Mouse (Mus musculus): ENCODE data around the gene Rbpj.

Gene Rbpj

DNA sequence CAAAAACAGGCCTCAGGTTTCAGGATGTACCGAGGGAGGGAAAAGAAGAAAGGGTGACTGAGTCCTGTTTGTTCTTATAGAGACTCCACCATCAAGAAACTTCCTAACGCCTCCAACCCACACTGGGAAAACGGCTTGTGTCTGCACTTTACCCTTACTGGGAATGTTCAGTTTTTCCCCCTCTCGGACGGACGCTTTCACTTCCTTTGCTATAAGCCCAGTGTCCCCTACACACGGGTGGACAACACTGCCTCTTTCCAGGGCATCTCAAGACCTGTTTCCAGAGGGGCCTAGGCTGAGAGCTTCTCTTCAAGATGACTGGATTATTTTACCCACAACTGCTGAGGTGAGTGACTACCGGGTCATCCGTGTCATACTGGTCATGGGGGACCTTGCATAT is at the start of gene Rbpj:
Gene Rbpj (plus strand): TSS at position 270 of the 400 bp plus-strand sequence.
- DNase-seq (ENCODE audit: low read depth, low spot score): no peak

DNA sequence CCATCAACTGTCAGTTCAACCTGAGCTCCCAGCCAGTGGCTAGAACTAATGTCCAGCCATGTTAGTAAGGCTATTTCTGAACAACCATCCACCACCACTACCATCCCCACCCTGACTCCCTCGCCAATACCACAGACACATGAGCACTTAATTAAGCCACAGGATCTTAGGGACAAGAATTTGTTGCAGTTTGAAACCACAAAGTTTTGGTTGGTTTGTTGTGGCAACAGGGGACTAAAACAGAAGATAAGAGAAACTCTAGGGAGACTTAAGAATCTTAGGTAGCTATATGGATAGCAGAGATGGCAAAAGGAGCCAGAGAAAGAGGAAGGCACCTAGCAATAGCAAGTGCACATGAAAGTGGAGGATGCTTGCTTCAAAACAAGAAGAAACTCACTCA is 45.2 kb upstream of the Rbpj start:
- peak; percentile 41 for DNase-seq (ENCODE audit: low read depth, low spot score)

DNA sequence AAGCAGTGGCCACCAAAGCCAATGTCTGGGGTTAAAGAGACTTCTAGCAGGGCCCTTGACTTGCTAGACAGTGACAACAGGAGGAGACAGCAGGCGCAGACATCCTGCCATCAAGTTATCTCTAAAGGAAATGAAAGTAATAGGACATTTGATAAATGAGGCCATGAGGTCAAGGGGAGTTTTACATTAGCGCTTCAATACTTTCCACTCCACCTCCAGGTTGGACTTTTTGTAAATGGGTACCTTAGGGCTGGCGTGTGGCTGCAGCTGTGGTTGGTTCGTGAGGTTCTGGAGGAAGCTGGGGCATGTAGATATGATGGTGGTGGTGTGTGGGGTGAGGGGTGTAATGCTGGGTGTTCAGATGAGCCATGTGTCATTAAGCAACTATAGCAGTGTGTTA is 44.7 kb upstream of the Rbpj start:
- DNase-seq (ENCODE audit: low read depth, low spot score): peak; percentile 52

DNA sequence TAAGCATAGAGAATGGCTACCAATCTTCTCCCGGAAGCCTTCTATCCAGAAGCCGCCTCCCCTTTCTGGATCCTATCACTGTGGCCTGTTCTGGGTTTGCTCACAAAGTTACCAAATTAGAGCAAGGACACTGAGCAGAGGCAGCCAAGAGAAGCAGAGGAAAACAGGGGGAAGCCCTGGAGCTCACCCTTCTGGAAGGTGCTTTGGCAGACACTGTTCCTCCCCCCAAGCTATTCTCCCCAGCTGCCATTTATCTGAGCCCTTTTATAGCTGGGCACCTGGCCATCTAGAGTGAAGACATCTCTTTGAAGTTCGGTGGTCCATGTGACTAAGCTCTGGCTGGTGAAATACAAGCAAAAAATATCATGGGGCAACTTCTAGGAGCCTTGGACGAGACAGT is 38.5 kb upstream of the Rbpj start:
- no peak for DNase-seq (ENCODE audit: low read depth, low spot score)

DNA sequence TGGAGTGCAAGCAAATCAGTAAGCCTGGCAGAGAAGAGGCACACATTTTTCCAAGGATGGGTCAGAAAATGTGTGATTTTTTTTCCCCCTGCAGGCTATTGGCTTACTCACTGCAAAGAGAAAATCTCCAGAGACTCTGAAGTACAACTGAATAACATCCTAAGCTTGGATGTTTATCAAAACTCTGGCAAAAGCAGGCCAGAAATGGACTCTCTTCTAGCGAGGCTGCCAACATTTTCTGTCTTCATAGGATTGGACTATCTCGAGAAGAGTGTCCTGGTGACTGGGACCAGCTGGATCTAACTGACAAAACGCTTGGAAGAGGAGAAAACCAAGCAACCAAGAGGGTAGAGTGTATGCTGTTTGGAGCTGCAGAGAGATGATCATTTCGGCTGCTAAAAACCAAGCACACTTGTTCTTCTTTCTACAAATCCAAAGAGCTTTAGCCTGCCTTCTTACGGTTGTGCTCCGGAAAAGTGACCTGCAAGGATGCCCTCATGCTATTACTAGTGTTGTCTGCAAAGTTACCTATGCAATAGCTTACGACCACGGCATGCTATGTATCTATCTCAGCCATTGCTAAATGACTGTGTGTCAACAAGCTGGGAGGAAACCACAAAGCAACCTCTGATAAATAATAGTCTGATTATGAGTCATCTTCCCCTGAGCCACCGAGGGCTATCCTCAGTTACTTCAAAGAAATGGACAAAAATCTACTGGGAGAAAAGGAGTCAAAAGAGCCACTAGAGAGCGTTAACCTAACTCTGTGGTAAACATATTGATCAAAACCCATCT is 36.1 kb upstream of the Rbpj start:
- DNase-seq (ENCODE audit: low read depth, low spot score): peak; percentile 45

DNA sequence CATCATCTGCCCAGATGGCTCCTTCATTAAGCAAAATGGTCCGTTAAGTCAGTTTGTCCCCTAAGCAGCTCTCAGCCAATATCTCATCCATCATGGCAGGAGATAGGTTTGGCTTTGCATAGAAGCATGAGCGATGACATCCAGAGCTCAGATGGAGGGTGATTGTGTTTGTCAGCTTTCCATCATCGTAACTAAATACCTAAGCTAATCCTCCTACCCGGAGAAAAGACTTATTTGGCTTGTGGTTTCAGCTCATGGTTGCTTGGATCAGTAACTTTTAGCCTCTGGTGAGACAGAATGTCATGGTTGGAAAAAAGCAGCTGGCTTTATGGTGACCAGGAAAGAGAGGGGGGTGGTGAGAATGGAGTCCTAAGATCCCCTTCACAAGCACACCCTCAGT is 33.5 kb upstream of the Rbpj start:
- no peak for DNase-seq (ENCODE audit: low read depth, low spot score)

- DNase-seq (ENCODE audit: low read depth, low spot score): no peak
Observed at GRCm38 (mm10) chr5:53436905-53437632, 28.9 kb upstream of the Rbpj start.

DNA sequence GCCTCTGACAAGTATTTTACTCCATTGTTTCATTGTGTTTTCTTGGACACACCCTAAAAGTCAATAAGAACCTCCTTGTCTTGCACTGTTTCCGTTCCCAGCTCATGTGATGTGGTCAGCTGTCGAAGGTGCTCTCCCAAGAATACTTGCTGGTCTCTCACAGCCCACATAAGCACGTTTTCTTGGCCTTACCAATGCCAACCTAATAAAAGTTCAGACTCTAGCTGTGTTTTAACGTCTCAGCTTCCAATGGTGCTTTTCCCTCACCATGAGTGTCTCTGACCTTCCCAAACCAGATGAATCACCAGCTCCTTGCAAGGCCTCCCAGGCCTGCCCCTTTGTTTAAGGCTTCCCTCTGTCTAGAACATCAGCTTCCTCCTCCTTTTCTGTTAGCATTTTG is 28.2 kb upstream of the Rbpj start:
- no peak for DNase-seq (ENCODE audit: low read depth, low spot score)

DNA sequence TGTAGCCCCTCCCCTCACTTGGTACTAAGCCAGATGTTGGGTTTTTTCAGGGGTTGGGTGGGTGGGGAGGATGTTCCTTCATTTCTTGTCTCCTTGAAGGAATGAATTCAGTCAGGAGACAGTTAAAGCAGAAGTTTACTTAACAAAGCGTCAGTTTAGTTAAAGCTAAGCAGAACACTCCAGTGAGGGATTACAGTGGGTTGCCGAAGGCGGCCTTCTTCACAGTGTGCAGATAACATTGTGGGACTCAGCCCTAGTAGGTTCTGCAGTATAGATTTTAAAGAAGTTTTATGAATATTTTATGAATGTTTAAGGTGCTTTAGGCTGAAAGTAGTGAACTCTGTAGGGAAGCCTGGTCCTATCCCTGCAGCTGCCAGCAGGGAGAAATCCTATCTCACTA is 27.7 kb upstream of the Rbpj start:
- DNase-seq (ENCODE audit: low read depth, low spot score): no peak

- no peak for DNase-seq (ENCODE audit: low read depth, low spot score)
Observed at GRCm38 (mm10) chr5:53439655-53440054, 26.3 kb upstream of the Rbpj start.

- no peak for DNase-seq (ENCODE audit: low read depth, low spot score)
Observed at GRCm38 (mm10) chr5:53444030-53444429, 21.9 kb upstream of the Rbpj start.

GRCm38 (mm10) chr5:53450945-53451344 is 15.0 kb upstream of the Rbpj start:
- no peak for DNase-seq (ENCODE audit: low read depth, low spot score)

DNA sequence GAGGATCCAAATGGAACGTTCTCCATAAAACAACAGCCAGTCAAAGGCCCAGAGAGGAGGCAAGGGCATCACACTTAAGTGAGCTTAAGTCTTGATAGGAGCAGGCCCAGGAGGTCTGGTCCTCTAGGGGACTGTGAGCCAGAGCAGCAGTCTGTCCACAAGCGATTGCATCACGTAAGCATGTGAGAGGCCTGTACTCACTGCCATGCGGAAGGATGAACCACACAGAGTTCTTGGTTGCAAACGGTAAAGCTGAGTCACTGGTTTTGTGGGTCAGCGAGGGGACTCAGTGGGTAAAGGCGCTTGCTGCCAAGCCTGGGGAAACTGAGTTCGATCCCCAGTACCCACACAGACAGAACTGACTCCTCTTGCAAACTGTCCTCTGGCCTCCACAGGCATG is 14.1 kb upstream of the Rbpj start:
- DNase-seq (ENCODE audit: low read depth, low spot score): no peak

- DNase-seq (ENCODE audit: low read depth, low spot score): no peak
Observed at GRCm38 (mm10) chr5:53452920-53453319, 13.0 kb upstream of the Rbpj start.

DNA sequence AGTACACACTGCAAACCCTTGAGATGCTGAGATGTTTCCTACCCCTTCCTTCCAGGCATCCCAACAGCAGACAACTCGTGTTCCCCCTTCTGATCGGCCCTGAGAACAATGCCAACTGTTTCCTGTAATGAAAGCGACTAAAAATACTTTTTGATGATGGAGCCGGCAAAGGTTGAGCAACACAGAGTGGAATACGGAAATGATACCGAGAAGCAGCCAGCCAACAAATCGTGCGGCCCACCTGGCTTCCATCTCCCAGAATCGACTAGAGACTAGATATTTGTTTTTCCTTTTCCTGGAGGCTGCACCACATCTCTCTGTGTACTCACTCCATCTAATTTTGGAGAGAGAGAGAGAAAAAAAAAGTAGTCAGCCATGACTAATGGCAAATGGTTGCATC is 11.2 kb upstream of the Rbpj start:
- DNase-seq (ENCODE audit: low read depth, low spot score): no peak

GRCm38 (mm10) chr5:53455459-53455858 is 10.5 kb upstream of the Rbpj start:
- DNase-seq (ENCODE audit: low read depth, low spot score): no peak

- DNase-seq (ENCODE audit: low read depth, low spot score): no peak
Observed at GRCm38 (mm10) chr5:53460196-53460595, 5.8 kb upstream of the Rbpj start.

DNA sequence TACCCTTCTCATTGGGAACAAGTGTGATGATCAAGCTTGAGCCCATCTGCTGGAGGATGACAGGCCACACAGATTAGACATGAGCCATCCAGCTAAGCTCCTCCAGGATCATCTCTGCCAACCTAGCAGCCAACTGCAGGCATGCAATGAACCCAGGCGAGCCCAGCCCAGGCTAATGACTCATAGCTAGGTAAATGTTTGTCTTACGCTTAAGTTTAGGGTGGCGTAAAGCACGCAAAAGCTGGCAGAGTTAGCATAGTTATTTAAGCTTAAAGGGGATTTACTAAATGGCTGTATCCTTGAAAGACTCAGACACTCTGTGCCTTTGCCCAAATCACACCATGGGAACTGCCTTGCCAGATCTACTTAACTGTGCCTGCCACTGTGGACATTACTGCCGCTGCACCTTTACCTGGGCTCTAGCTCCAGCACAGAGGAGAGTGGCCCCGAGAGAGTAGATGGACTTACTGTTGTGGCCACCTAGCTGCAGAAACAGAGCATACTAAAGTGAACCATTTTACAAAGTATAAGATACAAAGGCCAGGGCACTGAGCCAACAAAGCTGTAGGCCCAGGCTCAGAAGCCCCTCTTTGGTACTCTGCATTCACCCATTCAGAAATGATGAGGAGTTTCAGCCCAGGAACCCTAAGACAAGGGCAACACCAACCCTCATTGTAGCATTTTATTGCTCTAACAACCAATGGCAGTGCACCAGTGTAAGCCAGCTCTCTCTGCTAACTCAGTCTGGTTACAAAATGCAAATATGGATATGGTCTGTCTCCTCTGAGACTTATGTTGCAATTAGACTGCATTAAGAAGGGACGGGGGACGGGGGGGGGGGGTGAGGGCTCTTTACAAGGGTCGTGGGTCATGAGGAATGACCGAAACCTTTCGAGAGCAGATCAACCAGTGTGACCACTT is 2.6 kb upstream of the Rbpj start:
- no peak for DNase-seq (ENCODE audit: low read depth, low spot score)

DNA sequence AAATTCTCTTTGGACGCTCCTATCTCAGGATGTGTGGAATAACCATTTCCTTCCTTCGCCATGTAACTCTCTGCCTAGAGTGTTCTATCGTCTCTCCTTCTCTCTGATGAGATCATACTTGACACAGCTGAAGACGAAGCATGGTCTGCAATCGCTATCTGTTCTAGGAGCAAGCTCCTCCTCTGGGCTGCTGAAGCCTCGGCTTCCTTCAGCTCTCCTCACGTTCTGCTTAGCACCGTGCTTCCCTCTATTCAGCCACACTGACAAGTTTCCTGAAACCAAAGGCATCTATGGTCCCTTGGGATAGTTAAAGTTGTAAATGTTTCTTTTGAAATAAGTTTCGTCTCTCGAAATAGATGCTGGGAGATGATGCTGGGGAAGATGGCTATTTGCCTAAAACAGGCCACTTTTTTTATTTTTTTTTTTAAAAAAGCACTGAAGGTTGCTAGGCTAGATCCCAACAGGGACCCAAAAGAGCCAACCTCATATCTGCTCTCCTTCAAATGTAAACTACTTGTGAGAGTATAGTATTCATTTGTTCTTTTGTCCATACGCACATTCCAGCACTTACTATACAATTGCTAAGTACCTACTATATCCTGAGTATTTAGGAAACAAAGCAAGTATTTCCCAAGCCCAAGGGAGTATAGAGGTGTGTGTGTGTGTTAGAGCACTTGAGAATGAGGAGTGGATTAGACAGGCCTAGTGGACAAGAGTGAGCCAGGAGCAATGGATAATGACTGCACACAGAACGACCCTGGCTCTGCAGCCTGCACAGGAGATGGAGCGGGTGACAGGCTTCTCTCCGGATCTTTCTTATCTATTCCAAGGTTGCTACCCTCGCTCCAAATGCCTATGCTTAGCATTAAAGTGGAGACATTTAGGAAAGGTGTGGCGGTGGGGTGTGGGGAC is 726 bp downstream of the Rbpj start:
- no peak for DNase-seq (ENCODE audit: low read depth, low spot score)

DNA sequence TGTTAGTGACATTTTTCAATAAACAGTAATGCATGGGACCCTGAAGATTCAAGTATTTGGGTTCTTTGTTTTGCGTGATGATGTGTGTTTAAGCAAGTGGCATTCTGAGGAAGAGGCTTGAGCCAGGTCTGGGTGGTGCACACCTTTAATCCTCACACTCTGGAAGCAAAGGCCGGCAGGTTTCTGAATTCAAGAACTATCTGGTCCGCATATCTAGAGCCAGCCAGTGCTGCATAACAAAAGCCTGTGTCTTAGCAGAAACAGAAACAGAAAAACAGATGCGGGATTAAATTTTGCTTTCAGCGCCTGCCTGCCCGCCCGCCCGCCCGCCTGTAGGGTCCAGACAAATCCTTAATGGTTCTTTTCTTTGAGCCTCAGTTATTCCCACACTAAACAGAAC is 1.6 kb downstream of the Rbpj start:
- no peak for DNase-seq (ENCODE audit: low read depth, low spot score)

DNA sequence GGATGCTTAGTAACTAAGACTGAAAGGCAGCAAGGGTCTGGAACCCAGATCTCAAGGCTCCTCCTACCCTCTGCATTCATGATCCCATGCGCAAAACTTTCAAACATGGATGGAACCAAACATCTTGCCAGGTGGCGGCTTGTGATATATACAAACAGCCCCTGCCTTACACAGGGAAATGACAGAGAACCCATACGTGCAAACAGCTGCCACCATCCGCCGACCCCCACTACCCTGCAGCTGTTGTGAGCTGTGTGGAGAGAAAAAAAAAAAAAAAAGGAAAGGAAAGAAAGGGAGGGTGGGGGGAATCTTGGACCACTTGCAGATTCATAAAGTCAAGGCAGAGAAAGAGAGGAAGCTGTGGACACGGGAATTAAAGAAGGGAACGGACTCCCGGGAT is 2.4 kb downstream of the Rbpj start:
- no peak for DNase-seq (ENCODE audit: low read depth, low spot score)
